Mouse (Mus musculus) frontal cortex, postnatal 10 days (tissue): ENCODE measurements at regions not wholly inside any gene's neighbourhood (a gene's known extent, or its start where the extent isn't known, plus 50 kb on each side); places are given as distances from the start of the nearest gene placed in this dataset.
A peak's percentile ranks its signal among the peaks of the same experiment; 100 is the strongest.

Experiments used
- DNase-seq, 2 experiments: peaks; one replicate each; pipeline ENCODE4 v3.0.0; 2022; ENCODE audit warnings: low spot score in 2 of 2, mixed read lengths in 1 of 2

DNA sequence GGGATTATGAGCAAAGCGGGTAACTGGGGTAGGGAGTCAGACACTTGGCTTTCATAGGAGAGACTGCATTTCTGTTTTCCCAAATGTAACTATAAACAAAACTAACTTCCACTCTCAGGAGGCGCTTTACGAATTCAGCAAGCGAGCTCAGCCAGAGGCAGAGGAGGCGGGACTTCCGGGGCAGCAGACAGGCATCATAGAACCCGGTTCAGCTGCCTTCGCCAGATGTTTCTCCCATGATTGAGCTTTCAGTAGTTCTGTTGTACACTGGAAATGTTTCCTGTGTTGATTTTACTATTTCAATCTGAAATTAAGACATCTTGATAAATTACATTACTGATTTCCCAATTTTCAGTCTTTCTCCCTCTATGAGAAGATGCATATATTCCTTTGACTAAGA is 92.9 kb downstream of the Zfp365 start:
- DNase-seq: no peak

DNA sequence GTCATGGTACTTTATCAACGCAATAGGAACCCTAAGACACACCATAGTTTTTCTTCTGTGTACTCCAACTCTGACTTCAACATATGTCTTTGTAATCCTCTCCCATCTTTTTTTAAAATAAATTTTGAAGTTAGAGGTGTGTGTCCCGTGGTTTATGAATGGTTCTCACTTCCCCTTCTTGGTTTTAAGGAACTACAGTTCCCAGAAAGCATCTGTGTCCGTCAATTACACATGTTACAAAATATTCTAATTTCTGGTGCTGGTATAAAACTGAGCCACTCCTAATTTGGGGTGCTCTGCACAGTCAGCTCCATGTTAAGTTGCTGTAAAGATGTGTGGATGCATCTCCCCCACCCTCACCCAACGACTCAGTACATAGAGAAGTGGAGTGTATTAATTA is 98.6 kb downstream of the Zfp365 start:
- no peak for DNase-seq

DNA sequence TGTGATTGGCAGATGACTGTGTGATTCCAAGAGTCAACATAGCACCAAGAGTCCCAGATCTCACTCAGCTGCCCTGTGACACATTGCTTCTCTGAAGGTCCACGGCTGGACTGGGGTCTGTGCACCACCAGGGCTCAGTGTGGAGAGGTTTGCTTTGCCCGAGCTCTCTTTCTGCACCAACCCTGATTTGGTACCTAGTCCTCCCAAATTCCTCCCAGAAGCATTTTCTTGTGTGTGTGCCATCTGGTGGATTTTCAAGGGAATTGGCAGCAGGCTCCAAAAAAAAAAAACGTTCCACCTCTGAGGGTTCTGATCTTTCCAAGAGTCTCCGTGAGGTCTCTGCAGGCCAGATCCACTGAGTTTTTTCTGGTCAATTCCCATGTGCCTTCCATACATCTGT is 107.3 kb downstream of the Zfp365 start:
- peak in 1 of 2 experiments; percentile 5 for DNase-seq

DNA sequence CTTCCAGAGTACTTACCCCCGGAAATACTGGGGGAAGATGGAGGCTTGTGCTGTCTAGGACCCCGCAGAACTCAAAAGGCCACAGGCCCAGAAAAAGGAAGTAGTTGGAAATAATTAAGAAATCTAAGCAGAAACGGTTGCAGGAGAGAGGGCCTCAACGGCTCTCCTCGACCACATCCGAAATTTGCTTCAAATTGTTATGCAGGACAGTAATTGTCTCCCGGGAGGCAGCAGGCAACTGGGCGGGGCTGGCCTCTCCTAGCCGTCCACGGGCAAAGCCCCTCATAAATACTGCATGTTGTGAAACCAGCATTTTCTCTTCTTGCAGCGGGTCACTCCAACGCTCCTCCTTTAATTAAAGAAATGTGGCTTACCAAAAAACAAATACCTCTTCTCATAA is 107.8 kb downstream of the Zfp365 start:
- no peak for DNase-seq

DNA sequence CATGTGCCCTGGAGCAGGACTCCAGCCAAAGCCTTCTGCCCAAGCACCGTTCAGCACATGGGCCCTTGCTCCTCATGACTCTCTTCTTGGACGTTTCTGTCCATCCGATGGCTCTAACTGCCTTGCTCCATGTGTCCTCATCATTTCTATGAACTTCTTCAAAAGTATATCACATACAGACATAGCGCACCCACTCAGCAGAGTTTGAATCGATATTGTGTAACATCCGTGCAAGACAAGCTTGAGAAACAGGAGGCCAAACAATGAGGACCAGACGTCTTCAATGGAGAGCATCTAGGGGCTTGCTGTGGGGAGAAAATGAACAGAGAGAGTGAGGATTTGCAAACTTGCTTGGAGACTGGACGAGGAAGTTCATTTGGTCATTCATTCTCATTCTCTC is 110.3 kb downstream of the Zfp365 start:
- DNase-seq: no peak

DNA sequence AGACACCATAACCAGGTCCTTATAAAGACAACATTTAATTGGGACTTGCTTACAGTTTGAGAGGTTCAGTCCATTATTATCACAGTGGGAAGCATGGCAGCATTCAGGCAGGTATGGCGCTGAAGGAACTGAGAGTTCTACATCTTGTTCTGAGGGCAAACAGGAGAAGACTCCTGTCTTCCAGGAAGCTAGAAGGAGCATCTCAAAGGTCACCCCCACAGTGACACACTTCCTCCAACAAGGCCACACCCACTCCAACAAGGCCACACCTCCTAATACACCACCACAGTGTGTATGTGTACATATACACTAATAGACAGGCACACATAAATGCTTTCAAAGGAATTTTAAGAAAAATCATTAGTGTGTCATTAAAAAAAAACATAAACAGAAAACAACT is 110.8 kb downstream of the Zfp365 start:
- no peak for DNase-seq

DNA sequence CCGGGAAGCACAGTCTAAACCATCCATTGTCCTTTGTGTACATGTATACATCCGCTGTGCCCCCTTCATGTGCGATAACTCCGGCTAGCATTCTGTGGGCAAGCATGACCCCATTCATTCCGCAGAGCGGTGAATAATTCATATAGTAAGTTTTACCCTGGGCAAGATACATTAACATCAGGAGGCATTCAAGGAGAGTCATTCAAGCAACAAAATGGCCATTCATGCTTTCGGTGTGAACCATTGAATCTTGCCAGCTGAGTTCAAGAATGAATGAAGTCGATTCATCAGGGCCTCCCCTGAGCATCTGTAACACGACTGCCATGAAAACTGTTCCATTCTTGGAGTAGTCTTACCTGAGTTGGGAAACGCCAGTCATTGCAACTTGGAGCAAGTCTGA is 113.5 kb downstream of the Zfp365 start:
- no peak for DNase-seq

DNA sequence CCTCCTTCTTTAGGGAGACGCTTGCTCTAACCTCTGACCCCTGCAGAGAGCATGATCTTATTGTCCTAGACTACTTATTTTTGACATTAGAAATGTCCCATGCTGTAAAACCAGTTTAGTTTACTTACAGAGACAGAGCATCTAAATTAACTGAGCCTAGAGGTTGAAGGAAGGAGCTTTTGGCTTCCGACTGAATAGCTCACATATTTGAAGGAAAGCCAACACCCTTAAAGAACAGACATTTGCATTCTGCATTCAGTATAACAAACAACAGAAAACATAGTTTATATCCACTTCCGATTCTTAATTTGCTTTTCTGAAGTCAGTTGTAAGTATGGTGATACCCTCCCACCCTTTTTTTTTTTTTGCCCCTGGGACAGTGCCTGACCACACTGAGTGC is 119.3 kb downstream of the Zfp365 start:
- DNase-seq: no peak

DNA sequence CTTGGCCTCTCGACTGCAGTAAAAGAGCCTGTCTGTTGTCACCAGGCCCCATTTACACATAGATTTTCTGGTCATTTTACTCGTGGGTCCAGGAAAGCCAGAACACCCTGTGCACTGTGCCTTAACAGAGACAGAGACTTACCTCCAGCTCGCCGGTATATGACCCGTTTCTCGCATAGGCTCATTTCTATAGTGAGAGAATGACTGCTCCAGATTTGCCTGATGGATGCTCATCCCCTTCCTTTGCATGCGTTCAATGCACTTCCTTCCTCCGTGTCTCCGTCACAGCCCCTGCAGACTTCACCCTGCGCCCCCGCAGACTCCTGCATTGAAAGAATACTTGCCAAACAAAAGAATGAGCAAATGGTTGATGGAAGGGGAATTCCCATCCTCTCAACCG is 122.8 kb downstream of the Zfp365 start:
- no peak for DNase-seq

DNA sequence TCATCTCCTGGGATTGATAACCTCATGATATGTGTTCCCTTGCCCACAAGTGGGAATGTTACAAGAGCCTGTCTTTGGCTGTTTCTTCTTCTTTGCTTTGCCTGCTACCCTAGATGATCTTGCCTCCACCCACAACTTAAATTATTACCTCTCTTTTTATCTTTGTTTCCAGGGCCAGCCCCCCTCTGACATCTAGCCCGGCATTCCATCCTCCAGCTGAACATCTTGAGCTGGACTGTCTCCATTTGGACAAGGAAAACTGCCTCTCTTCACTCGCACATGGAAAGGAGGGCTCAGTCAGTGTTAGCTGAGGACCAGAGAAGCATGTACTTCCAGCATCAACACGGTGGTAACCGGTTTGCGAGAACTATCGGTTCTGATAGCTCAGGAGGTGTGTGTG is 124.3 kb downstream of the Zfp365 start:
- no peak for DNase-seq

DNA sequence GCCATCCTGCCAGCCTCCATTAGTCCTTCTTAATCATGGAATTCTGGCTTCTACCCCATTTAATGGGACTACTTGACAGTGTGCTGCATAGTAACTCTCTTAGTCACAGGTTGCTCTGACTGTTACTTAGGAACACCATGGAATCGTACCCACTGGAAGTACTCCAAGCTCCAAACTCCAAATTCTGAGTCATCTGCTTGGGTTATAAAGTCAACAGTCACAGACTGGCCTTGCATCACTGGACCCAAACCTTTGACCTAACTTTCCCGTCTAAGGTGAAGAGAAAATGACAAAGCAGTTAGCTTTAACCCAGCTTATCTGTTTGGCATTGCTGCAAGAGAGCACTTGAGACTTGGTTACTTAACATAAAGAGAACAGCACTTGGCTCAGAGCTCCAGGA is 126.9 kb downstream of the Zfp365 start:
- no peak for DNase-seq

DNA sequence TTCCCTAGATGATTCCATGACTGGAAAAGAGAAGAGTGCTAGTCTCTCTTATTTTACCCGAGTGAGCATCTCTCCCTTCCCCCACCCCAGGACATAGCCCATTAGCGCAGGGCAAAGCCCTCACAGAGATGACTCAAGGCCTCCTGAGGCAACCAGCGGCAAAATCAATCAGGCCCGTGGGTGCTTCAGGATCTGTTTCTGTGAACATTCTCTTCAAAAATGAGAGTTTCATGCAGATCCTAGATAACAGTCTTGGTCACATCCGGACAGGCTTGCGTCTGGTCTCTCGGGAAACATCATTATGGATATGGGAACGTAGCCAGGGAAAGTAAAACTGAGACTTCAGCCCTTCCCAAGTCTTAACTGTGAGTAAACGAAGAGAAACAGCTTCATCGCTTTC is 134.1 kb downstream of the Zfp365 start:
- no peak for DNase-seq

DNA sequence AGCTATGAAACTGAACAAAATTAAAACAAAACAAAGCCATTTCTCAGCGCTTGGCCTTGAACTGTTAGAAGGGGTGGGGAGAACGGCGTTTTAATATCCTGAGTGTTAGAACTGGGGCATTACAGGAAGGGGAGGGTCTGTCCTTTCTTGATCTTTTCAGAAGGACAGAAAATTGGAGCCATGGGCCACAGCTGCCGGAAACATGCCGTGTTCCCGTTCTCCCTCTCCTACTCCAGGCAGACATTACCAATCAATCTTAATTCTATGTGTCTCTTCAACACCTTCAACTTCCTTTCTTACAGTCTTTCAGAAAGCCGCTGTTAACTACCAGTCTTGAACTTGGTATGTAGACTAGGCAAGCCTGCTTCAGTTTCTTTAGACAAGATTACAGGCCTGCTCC is 134.7 kb downstream of the Zfp365 start:
- DNase-seq: no peak

DNA sequence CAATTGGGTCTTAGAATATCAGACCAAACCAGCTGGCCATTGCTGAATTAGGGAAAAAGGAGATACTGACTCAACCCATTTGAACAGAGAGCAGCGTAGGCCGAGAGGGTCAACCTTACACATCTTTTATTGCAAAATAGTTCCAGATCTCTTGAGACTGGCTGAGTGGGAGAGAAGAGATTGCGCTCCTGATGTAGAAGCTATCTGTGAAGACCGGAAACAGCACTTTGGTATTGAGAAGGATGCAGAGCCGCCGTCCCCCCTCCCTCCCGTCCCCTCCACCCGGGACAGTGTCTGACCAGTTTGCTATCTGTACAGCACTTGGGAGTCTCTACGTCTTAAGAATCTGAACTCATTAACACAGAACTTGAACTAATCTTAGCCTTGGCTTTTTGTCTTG is 135.6 kb downstream of the Zfp365 start:
- no peak for DNase-seq

DNA sequence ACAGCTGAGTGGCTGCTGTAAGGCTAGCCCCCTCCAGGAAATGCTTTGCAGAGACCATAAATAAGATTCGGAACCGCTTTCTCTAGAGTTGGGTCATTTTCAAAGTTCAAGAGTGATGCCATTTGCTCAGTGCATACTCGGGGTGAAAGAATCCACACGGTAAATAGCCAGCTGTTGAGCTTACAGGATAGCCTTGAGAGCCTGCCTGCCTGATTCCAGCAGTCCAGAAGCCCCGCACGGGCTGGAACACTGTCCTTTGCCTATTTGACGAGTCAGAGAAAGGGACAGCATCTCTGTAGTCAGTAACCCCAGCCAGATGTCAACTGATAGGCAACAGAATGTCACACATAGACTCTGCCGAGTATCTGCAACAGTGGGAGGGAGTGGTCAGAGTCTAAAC is 140.7 kb downstream of the Zfp365 start:
- DNase-seq: no peak

DNA sequence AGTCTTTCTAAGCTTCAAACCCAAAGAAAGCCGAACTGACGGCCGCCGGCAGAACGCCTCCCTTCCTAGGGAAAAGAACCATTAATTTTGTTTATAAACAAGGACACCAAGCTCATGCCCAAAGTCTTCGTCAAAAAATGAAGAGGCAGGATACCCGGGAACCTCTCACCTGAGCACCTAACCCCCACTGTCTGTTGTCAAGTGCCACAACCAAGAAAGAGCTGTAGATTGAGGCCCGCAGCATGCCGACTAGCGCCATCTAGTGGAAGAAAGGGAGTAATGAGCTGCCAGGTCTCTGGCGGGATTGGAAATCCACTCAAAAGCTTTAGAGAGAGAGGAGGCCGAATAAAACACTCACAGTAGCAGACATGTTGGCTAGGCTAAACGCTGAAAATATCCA is 146.4 kb downstream of the Zfp365 start:
- DNase-seq: peak in 1 of 2 experiments; percentile 12

DNA sequence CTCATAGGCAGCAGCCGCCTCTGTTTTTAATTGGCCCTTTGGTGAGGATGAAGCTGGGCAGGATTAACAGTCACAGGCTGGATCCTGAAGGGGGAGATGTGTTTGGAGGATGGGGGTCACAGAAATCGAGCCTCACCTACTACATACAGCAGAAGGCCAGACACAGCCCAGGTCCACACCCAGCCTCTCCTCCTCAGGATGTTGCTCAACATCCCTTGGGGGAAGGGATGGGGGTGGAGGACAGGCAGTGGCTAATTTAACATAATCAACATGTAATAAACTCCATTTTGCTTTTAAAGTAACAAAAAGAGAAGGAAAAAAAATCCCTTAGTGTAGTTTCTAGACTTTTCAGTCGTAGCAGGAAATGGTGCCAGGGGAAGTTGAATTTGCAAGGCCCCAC is 152.0 kb downstream of the Zfp365 start:
- DNase-seq: no peak

DNA sequence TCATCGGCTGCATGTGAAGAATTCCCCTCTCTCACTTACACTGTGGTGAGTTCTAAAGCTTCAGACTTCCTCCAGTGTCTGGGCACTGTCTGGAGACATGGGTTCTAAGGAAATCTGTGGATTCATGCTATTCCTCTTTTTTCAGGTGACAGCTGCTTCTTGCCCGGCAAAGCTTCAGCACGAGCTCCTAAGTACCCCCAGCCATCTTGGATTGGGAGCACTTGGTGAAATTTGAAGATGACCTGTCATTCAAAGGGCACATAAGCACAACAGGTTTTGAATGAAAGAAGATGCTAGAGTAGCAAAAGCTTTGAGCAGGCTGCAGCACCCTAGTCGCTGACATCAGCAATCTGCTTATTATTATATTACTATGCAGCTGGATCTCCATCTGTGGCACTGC is 164.3 kb downstream of the Zfp365 start:
- no peak for DNase-seq

DNA sequence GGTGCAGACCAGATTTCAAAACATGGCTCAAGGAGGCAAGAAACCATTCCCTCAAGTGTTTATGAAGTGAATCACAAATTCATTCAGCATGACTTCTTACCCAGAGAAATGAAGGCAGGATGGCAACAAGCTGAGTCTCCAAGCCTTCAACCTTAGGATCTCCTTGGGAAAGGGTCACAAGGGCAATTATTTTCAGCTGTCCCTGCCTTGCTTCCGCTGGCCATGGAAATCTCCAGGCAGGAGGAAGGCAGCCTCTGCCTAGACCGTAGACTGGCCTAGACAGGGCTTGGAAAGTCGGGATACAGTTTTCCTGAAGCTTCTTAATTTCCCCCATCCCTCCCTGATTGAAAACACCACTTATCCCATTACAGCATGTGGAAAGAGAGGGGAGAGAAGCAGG is 165.0 kb downstream of the Zfp365 start:
- DNase-seq: no peak

DNA sequence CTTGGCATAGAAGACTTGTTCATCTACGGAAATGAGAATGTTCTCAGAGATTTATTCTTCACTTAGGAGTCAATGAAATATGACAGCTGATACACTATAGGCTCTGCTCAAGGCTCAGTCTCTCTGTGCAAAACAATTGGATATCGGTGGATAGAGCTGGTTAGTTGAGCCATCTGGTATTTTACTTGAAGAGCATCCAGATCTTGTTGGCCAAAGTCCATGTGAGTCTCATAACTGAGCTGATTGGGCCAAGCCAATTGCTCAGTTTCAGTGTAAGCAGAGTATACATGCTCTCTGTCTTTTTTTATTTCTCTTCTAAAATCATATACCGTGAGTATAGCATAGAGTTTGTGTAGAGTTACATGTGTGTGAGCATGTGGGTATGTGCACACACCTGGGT is 166.3 kb downstream of the Zfp365 start:
- no peak for DNase-seq

DNA sequence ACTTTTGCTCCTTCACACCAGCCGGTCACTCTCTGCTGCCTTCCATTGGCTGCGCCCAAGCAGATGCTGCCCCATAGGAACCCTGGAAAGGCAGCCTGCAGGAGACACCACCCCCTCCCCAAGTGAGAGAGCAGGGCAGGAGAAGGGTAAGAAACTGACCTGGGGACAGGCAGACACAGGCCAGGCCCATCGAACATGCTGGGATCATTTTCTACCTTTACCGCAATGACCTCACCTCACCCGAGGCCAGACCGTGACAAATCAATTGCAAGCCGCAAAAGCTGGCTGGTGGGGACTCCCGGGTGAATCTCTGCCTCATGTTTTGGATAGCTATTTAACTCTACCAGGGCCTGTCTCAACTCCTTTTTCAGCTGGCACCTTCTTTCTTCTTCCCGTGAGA is 168.9 kb downstream of the Zfp365 start:
- DNase-seq: no peak

DNA sequence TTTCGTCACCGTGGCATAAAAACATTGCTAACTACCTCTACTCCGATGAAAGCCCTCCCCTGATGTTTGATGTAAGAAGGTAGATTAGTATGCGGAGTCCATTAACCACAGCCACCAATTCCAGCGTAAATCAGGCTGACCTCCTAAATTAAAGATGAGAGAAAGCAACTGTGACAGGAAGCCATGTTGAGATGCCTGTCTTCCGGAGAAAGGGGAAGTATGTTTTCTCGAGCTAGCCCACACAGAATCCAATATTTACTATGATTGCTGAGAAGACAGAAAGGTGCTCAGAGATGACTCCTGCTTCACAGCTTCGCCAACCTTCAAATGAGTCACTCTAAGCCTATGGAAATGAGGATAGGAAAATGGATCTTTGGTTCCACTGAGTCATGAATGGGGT is 169.6 kb downstream of the Zfp365 start:
- DNase-seq: no peak

DNA sequence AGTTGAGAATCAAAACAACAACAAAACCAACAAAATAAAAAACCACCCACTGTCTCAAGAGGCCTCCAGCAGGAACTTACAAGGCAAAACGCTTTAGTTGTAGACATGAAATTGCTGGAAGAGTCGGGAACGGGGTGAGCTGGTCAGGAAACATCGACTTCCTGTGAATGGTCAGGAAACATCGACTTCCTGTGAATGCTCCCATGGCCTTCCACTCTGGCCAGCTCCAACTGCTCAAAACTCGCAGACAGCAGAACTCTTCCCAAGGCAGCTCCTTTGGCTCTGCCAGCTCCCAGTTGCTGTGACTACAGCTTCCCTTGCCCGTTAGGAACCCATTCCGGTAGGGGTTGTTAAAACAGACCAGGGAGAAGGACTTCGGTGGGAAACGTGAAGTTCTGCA is 170.2 kb downstream of the Zfp365 start:
- DNase-seq: no peak

DNA sequence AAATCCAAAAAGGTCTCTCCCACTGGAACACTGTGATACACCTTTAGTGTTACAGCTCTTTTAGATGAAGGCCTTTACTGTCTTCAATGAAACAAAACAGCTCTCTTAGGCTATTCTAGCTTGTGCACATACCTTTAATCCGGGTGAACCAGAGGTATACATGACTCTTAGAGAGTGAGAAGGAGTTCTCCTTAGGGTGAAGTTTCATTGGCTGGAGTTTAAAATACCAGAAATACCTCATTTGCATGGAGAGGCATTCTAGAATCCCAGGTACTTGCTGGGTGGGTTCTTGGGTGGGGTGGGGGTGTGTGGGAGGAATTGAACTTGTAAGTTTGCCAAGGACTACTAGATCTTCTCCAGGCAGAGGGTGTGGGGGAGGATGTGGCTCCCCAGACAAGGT is 173.3 kb downstream of the Zfp365 start:
- no peak for DNase-seq

DNA sequence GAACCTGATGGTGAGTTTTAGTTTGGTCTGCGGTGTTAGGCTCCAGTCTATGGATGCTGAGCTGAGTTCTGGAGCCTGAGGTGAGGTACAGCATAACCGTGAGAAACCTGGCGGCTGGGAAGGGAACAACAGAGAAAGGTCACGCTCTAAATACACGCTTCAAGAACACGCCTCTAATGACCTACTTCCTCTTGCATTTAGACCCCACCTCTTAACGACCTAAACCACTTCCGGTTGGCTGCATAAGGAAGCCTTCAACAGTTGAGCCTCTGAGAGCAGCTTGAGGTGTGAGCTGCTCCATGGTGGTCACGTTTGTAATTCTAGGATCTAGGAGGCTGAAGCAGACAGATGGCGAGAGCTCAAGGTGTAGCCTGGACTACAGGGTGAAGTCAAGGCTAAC is 175.8 kb downstream of the Zfp365 start:
- no peak for DNase-seq
